Mouse (Mus musculus) kidney, postnatal 4 days (tissue): ENCODE measurements around the gene Dgkd.
A peak's percentile ranks its signal among the peaks of the same experiment; 100 is the strongest.

Experiments
- DNase-seq, 2 experiments: peaks; one replicate each; pipeline ENCODE4 v3.0.0; 2021; ENCODE audit warnings: mixed read lengths in 2 of 2

Gene Dgkd

DNA sequence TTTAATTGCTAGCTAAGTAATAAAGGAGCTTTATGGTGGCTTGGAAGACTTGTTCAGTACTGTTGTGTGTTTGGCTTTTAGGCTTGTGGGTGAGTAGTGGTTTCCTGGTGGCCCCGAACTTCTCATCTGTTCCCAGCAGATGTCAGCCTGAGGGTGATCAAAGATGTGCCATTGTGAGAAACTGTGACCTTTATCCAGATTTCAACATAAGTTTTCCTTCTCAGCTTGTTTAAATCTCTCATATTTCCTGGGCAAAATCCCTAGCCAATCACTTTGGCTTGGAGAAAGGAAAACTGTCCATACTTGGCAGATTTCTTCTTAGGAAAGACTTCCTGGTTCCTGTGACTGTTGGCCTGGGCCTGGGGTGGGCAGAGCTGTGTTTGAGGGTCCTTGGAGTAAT, 37.9 kb downstream of the Dgkd start:
- DNase-seq, result no peak

DNA sequence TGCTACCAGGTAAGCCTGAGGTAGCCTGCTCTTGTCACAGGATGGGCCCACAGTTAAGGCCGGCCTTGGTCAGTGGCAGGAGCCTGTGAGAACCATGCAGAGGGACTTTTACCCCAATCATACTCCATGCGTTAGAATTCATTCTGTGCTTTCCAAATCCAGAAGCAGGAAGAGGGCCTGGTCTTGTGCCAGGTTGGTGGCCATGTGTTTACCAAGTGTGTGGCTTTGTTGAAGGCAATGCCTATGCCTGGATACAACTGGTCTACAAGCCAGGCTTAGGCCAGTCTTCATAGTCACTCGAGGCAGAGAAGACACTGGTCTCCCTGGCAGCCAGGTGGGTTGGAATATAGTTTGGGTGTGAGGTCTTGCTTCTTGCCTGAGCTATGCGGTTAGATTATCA, 38.5 kb downstream of the Dgkd start:
- DNase-seq, result no peak

DNA sequence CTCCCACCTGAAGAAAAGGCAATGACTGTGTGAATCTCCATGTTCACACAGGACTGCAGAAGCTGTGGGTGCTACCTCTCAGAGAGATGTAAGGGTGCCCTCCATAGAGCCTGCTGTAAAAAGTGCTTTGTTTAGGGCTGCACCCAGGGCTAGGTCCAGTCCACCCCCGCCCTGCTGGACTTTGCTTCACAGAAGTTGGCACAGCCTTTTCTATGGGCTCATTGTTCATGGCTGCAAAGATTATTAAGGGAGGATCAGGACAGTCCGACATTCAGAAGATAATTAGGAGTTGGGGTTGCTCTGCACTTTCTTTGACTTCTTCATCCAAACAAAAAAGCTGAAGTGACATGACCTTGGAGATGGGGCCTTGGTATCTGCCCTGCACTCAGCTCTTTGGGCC, 39.4 kb downstream of the Dgkd start:
- DNase-seq, result peak in 1 of 2 experiments; percentile 34

DNA sequence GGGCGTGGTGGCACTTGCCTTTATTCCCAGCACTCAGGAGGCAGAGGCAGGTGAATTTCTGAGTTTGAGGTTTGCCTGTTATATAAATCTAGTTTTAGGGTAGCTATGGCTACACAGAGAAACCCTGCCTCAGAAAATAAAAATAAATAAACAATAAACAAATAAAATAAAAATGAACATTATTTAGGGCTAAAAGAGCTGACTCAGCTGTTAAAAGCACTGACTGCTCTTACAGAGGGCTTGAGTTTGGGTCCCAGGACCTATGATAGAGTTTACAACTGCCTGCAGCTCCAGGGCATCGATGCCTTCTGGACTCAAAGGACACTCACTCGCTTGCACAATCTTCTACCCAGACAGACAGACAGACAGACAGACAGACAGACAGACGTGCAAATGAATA, 40.3 kb downstream of the Dgkd start:
- DNase-seq, result no peak

DNA sequence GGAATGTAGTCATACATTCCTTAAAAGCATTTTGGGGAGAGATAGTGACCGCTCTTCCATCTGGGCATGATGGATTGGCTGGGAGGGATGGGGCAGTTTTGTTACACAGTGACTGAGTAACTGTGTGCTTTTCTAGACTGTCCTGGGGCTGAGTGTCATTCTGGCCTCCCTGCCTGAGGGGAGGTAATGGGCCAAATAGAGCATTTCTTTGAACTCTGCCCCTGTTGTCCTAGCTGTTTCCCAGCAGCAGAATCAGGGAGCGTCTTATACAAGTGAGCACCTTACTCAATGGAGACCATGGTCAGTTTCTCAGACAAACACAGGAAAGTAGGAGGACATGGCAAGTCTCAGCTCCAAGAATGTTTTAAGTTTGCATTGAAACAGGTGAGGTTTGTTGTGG, 43.8 kb downstream of the Dgkd start:
- no peak for DNase-seq

DNA sequence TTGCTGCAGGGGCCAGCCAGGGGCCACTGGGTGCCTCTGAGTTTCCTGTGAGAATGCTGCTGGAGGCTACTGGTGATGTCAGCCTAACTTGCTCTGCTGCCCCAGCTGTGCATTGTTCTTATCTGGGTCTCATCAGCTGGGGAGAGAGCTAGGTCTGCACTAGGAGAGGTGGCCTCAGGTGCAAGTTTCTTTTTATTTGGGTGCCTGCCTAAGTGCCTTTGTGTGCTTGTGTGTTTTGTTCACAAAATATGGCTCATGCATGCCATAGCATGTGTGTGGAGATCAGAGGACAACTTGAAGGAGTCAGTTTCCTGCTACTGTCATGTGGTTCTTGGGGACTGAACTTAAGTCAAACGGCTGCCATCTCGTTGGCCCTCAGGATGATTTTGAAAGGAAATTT, 46.6 kb downstream of the Dgkd start:
- DNase-seq, result no peak

DNA sequence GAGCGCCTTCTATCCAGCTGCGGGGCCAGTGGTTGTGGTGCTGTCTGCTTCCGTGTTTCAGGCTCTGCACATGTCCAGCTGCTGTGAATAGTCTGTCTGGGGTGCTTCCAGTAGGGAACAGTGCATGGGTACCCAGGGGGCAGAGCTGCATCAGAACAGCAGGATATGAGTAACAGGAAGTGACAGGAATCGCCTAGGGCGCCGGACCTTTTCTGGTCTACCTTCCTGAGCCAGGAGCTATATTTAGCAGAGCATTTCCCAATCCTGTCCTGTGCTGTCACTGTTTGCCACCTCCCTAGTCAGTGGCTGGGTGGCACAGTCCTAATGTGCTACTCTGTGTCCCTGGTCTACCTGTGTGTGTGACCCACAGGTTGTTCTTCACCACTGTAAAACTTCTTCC, 47.9 kb downstream of the Dgkd start:
- peak in 1 of 2 experiments; percentile 55 for DNase-seq

DNA sequence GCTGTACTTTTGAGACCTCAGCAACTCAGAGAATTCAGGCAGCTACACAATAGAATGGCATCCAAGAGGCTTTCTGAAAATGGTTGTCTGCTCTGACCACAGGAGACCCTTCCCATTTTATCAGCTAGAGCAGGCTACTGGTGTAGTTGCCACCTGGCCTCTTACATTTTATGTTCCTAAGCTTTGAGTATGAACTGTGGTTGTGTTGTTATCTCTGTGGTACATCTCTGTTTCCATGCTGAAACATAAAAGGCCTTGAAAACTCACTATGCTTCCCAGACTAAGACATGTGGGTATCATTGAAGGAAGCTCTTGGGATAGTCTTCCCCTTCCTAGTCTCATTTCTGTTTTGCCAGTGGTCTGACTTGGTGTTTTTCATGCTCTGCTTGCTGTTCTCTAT, 49.1 kb downstream of the Dgkd start:
- DNase-seq, result no peak

DNA sequence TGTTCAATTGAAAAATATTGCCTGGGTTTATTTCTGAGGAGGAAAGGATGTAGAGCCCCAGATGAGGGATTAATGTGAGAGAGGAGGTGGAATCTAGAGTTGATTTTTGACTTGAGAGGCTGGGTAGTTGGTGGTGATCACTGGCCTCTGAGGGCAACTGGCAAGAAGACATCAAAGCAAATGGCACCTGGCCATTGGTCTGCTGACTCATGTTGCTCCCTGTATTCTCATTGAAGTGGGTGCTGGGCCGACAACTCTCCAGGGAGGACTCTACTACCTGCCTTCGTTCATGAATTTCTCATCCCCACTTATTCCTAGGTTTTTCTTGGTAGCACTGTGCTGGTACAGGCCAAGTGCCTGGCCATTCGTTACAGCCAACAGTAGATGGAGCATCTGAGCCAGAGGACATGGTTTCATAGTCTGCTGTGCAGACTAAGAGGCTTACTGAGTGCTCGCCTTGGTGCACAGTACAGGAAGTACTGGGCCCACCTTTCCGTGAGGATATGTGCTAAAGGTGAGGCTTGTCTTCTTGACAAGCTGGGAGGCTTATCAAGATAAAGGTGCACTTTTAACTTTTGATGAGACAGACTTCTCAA, 53.4 kb downstream of the Dgkd start:
- no peak for DNase-seq

DNA sequence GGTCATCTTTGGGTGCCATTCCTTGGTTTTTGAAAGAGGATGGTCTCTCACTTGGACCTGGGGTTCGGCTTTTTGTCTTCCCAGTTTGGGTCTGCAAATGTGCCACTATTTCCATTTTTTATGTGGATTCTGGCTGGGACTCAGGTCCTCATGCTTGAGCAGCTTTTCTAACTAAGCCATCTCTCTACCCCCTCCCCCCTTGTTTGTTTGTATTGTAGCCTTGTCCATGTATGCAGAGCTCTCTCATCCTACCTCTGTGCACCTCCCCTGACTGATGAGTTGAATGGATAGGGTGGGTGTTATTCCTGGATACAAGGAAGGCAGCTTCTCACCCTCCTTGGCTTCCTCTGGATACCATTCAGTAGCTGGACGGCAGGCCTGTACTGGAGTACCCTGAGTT, 54.9 kb downstream of the Dgkd start:
- no peak for DNase-seq

DNA sequence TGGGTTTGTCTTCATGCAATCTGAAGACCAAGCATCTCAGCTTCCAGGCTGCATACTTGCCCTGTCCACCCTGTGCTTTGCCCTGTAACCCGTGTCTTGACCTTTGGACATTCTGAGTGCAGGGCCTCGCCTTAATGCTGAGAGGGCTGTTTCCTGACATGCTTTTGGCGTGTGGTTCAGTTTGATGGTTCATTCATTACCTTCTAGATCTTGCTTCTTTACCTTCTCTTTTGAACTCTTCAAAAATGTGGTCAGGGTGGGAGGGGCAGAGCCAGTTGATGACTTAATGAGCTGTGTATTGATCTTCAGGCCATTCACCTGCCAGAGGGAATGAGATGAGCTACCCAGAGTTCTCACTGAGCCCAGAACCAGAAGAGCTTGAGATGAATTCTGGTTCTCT, 55.6 kb downstream of the Dgkd start:
- DNase-seq, result peak in 1 of 2 experiments; percentile 40

DNA sequence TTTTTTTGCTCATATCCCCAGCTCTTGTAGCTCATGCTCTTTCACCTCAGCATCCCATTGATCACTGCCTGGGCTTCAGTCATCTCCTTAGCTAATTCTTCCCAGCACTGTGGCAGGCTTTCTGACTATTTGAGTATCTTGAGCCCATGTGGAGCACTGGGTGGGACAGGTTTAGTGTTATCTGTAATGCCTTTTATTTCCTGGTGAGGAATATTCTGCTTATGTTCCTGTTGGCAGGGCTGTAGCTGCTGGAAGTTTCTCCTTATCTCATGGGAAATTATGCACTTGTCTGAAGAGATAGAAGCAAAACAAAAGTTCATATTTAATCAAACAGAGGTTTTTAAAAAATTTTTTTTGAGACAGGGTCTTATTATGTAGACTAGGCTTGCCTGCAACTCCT, 56.5 kb downstream of the Dgkd start:
- no peak for DNase-seq

DNA sequence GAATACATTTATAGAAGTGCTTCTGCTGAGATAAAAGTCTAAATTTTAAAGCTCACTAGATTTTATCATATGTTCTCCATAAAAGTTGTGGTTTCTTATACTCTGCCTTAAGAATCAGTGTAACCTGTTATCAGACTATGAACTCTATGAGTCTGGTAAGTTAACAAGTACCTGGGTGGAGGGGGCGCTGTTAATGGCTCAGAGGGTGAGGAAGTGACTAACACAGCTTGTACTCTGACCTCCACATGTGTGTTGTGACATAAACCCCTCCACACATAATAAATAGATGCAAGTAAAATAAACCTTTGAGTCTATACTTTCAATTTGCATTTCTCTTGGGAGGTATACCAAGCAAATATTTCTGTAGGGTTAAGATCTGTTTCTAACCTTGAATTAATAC, 57.3 kb downstream of the Dgkd start:
- DNase-seq, result peak in 1 of 2 experiments; percentile 25

DNA sequence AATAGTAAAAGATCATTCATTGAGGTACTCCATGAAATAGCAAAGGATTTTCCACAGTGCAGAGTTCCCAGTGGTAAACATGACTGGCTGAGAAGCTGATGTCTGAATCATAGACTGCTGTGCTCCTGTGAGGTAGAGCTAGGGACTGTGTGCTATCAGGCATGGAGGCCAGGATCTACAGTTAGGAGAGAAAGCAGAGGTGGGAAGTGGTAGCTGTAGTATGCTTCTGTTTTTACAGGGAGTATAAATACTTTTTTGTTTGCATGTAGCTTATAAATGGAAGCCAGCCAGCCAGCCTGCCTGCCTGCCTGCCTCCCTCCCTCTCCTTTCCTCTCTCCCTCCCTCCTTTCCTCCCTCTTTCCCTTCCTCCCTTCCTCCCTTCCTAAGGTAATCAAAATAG, 60.3 kb downstream of the Dgkd start:
- DNase-seq, result no peak

DNA sequence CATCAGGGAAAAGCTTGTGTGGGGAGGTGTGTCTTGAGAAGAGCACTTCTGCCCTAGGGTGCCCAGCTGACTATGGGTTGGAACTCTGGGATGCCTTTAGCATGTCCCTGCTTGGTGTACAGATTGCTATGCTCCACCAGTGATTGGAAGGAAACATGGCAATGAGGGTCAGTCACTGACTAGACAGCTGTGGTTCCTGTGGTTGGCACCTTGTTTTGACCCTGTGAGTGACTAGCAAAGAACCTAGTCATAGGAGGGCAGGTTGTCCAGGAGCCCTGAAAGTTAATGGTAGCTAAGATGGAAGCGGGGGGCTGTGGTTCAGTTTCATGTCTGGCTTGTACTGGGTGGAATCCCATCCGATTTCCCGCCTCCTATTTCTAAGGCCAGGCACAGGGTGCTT, 64.3 kb downstream of the Dgkd start:
- DNase-seq, result no peak

DNA sequence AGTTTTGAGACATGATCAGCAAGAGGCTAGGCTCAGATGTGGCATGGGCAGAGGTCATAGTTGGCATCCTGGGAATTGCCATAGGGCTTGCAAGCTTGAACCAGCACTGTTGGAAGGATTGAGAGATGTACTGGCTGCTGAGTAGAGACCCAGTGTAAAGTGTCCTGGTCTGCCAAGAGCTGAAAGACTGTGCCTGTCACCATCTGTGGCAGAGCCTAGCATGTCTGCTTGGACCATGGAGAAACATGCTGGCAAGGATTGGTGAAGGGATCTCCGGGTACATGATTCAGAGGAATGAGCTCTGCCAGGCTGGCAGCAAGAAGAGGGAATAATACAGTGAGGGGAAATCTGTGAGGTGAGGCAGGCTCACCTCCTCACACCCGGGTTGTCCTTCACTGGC, 65.0 kb downstream of the Dgkd start:
- DNase-seq, result no peak

DNA sequence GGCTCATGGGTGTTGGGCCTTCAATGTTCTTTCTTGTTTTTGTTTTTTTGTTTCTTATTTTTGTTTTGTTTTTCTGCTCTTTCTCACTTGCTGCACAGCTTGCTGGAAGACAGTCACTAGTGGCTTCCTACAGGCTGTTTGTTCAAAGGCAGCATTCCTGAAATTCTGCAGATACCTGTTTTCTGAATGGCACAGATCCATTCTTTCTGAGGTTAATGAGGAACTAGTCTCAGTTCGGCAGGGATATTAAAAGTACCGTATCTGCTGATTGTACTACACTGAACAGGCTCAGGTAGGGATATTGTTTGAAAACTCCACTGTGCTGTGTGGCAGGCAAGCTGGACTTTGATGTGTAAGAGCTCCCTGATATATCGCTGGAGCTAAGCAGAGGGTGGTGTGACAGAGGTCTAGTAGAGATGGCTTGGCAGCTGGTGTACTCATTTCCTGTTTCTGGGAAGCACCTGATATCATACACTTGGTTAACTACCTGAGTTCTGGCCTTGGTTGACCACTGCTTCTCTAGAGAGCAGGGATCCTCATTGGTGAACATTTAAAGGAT, 67.0 kb downstream of the Dgkd start:
- no peak for DNase-seq

DNA sequence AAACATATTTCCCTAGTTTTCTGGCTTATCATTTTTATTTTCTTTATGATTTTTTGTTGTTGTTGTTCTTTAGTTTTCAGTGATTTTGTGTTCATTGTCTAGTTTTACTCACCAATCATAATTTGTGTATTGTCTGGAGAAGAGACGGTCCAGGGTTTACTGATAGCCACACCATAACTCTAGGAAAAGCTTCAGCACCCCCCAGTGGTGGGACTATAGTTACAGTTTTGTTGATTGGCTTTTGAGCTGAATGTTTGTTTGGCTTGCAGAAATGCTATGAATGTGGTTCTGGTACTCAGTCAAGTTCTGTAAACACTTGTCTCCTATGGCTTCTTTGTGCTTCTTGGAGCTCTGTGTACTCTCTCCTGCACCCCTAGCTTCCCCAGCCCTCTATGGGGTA, 69.6 kb downstream of the Dgkd start:
- peak; percentile 61 to 68 for DNase-seq

DNA sequence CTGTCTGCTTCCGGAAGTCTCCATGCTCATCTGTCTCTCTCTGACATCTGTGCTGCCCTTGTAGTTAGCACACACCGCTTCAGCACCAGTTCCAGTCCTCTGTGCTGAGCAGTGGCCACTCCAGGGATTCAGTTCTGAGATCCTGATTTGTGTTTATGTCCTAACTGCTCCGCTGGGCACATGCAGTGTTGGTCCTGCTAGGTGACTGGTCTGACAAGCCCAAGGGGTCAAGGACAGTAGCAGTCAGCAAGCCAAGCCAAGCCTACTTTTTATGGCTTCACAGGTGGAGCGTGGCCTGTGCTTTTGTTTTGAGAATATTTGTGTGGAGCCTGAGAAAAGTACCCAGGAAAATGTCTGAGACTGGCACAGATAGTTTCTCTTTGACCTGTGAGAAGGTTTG, 71.8 kb downstream of the Dgkd start:
- DNase-seq, result no peak

DNA sequence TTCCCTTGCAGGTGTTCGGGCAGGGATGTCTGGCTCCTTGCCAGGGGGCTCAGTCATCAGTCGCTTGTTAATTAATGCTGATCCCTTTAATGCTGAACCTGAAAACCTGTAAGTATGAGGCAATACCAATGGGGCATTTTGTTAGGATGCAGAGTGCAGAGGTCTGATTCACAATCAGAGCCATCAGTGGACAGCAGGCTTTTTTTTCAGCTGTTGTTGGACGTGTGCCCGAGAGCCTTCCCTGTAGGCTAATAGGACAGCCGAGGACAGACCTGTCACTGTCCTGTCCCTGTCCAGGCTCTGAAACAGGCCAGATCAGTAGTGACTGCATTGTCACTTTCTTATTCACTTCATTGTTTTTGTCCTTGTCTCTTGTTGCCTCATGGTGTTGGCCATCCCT, 76.6 kb downstream of the Dgkd start:
- DNase-seq, result peak; percentile 16 to 18

DNA sequence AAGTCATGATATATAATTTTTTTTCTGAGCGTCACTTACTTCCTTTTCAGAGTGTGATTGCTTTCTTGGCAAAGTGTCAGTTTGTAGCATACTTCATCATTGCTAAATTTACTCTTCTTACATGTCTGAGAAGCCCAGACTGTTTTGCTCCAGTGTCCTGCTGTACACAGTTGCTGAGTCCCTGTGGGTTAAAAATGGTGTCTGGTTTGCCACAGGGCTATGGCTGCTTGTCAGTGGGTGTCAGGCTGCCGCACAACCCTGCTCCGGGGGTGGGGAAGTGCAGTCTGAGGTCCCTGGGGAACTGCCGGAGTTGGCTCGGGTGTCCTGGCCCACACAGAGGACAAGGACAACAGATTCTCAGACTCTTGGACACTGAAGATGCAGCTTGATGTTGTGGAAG, 80.0 kb downstream of the Dgkd start:
- peak; percentile 20 to 31 for DNase-seq

DNA sequence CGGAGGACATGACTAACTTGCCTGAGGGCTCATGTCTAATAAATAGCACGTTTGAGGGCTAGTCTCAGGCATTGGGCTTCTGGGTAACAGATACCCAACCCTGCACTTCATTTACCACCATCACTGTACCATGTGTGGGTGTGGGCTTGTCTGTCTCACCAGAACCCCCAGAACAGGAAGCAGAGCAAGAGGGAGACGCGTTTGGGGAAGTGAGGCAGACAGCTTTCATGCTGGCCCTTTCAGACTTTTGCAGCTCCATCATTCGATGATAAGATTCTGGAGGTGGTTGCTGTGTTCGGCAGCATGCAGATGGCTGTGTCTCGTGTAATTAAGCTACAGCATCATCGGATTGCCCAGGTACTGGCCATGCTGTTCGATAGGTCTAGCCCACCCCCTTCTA, 82.0 kb downstream of the Dgkd start:
- no peak for DNase-seq

DNA sequence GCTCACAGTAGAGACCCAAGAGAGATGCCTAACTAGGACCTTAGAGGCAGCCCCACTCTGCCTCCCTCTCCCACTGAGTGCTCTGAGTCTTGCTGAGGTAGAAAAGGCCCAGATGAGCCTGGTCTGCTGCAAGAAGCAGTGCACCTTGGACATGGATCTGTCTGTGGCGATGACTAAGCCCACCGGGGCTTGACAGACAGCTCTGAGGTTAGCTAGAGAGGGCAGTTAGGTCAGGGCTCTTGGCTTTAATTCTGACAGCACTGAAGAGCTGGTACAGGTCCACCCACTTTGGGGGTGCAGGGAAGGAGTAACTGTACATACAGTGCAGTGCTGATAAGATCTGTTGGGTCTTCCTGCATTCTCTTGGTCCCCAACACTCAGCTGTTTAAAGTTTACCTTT, 82.5 kb downstream of the Dgkd start:
- no peak for DNase-seq

DNA sequence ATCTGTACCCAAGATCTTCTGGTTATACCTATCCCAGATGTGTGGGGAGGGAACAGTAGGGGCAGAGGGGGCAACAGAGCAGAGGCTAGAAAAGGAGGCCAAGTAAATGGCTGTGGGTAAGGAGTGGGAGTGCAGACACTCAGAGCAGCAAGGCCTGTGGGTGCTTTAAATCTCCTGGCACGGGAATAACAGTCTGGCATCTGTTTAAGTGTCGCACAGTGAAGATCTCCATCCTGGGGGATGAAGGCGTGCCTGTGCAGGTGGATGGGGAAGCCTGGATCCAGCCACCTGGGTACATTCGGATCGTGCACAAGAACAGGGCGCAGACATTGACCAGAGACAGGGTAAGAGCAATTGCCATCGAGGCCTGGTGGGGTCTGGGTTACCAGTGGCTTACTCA, 83.0 kb downstream of the Dgkd start:
- DNase-seq, result no peak

DNA sequence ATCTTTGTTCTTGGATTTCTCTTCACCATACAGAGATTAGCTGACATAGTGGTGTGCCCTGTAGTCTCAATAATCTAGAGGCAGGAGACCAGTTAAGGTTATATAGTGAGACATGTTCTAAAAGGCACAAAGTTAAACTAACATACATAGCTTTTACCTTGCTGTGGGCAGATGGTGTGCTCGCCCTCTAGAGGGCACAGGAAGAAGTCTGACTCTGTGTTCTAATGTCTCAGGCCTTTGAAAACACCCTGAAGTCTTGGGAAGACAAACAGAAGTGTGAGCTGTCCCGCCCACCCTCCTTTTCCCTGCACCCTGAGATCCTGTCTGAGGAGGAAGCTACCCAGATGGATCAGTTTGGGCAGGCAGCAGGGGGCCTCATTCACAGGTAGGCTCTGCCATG, 83.4 kb downstream of the Dgkd start:
- DNase-seq, result no peak

DNA sequence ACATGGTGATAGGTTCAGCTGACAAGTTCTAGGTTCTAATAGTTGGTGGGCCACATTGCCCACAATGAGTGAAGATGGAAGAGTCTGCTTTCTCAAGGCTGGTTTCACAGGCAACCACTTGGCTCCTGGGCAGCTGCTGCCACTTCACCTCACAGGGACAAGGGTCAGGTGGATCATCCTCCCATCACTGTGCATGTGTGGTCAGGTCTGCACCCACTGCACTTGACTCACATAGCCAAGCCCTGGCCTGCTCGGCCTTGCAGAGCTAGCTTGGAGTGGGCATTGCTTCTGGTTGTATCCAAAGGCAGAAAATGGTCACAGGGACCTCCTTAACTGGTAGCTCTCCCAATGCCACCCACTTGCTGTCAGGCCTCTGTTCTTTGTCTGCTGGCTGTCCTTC, 88.7 kb downstream of the Dgkd start:
- DNase-seq, result no peak
